Mouse (Mus musculus) hindbrain, embryonic 14.5 days (tissue): ENCODE data around the gene Zfp944. TPM values are rescaled to one million over a fixed set of nuclear protein-coding genes. Genes with fewer than 3 reads are reported as not detected.

Source experiments
- polyA plus RNA-seq: library from polyadenylated mRNA; unstranded; fragments of >200 nt; fragmentation: Nextera tagmentation; extraction: Ambion mirVana; gene quantifications from 2 replicates; pipeline ENCODE4 v1.2.1, GENCODE M21; 2014

Gene Zfp944
- polyA plus RNA-seq, 1 experiment from 2014 or later = 14.5 TPM

Other genes with a start within 250 kb of the Zfp944 start
- 1.6 and 2.1 TPM in 2 replicates for gene Zfp947, start 195.2 kb downstream of the Zfp944 start, polyA plus RNA-seq
- gene Zfp994, start 135.8 kb downstream of the Zfp944 start, polyA plus RNA-seq = 4.6 and 4.9 TPM in 2 replicates
- gene CT030661.1, start 46.6 kb downstream of the Zfp944 start, polyA plus RNA-seq = 13.8 and 14.4 TPM in 2 replicates
- 8.8 and 9.1 TPM in 2 replicates for gene Zfp758, start 53 bp upstream of the Zfp944 start, polyA plus RNA-seq
- 39.0 and 43.4 TPM in 2 replicates for gene Zfp946, start 62.8 kb upstream of the Zfp944 start, polyA plus RNA-seq
- gene Vmn2r111, start 212.1 kb upstream of the Zfp944 start, polyA plus RNA-seq = not detected in 2 replicates
- not detected in 2 replicates for gene Vmn2r112, start 239.6 kb upstream of the Zfp944 start, polyA plus RNA-seq